Mouse (Mus musculus): Measurements from ENCODE around the gene Prkag2.

Prkag2 gene

GRCm38 (mm10) chr5:24999351-24999750 lies 101.1 kb downstream of the Prkag2 start:
- DNase-seq (ENCODE audit: low spot score in 2 of 2) = no peak

- peak; percentile 71 for DNase-seq (ENCODE audit: low spot score in 2 of 2)
Measured at GRCm38 (mm10) chr5:24995576-24996100, 104.8 kb downstream of the Prkag2 start.

DNA sequence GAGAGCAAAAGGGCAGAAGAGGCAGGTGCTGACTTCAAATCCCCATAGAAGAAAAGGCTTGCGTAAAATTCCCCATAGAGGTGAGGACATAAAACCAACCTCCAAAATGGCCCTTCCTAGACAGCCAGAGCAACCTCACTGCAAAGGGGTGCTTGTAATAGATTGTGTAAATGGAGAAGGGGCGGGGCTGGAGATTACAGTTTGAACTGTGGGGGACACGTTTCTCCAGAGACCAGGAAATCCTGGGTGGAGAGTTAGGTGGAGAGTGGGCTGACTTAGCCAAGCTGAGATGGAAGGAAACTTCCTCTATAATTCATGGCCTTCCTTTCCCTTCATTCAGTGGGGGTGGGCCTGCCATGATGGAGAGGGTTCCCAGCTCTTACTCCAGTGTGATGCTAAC lies 107.3 kb downstream of the Prkag2 start:
- DNase-seq (ENCODE audit: low spot score in 2 of 2) = no peak

- no peak for DNase-seq (ENCODE audit: low spot score in 2 of 2)
Measured at GRCm38 (mm10) chr5:24991575-24991974, 108.9 kb downstream of the Prkag2 start.

GRCm38 (mm10) chr5:24990460-24990859 lies 110.0 kb downstream of the Prkag2 start:
- DNase-seq (ENCODE audit: low spot score in 2 of 2) = no peak

DNA sequence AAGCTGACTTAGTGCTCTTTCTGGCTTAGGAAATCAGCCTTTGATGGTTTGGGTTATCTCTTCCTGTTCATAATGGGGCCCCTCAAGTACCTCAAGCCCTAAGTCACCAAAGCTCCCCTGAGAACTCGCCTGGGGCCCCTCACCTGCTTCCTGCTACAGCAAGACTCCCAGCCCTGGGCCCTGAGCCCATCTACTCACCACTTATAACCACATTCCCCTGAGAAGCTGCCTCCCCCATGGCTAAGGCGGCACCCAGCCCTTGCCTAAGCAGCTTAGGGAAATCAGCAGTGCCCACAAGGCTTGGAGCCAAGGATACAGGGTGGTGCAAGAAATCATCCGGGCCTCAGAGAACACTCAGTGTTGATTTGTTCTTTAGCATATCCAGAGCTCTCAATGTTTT lies 110.8 kb downstream of the Prkag2 start:
- DNase-seq (ENCODE audit: low spot score in 2 of 2) = no peak

DNA sequence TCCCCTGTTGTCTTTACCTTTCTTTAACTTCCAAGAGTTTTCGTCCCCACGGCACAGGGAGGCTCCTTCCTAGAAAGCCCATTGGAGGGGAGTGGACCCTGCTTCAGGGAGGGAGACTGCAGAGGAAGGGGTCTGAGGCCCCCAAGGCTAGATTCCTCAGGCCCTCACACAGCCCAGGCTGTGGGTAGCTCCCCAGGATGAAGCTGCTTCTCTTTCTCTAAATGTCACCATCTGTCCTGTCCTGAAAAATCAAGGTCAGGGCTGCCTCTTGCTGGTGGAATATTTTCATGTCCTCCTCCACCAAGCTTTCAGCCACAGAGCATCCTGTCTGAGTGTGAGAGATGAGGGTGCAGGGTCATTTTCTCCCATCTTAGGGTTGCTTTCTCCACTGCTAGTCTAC lies 113.5 kb downstream of the Prkag2 start:
- no peak for DNase-seq (ENCODE audit: low spot score in 2 of 2)

DNA sequence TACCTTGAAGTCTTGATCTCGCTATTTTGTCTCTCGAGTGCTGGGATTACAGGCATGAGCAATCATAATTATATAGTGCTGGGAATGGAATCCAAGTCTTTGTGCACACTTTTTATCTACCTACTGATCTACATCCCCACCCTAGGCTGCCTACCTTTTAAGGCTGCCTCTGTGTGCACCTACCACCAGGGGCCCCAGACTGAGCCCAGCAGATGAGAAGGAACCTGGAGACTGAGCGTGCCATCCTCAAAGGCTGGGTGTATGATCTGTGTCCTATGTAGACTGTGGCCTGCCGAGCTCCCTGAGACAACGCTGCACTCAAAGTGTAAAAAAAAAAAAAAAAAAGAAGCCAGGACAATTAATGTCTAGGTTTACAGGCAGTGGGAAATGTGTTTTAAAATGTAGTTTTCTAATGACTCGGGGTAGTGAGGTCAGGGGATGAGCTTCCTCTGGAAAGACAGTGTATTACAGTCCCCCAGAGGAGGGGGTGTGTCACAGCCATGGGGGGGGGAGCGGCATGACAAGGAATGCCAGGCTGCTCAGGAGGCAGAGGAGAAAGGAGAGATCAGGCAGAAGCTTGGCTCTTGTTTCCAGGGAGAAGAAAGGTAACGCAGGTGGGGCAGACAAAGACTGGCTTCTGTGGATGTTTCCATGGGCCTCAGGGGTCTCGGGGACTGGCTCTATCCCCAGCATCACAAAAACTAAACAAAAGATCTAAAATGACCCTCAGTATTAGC lies 114.1 kb downstream of the Prkag2 start:
- peak in 1 of 2 experiments; percentile 44 for DNase-seq (ENCODE audit: low spot score in 2 of 2)

GRCm38 (mm10) chr5:24985434-24986176 lies 114.8 kb downstream of the Prkag2 start:
- peak; percentile 74 to 79 for DNase-seq (ENCODE audit: low spot score in 2 of 2)

DNA sequence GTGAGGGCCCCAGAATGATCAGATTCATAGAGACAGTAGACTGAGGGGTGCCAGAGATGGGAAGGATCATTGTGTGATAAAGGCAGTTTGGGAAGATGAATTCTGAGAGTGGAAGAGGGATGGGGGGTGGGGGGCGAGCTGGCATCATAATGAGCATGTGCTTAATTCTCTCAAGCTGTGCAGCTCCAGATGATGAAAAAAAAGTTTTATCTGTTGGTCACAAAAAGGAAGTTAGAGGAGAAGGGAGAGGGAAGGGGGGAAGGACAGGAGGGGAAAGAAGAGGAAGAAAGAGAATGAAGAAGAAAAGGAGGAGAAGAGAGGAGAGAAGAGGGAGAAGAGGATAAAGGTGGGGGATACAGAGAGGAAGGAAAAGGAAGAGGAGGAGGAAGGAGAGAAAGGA lies 116.3 kb downstream of the Prkag2 start:
- no peak for DNase-seq (ENCODE audit: low spot score in 2 of 2)

DNA sequence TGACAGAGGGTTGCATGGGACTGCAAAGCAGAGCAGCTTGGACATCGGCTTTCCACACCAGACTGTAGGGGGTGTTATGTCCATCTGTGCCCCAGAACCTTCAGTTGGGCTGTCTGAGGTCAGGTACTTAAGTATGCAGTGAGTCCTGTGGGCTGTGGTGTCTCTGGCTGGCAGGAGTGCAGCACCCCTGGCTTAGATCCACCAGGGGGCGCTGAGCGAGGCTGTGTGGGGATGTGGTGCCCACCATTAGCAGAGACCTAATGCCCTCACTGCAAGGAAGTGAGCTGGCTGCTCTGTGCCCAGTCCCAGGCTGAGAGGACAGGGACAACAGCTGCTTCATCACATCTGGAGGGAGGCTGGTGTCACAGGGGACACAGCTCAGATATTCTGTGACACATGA lies 116.9 kb downstream of the Prkag2 start:
- DNase-seq (ENCODE audit: low spot score in 2 of 2) = no peak

GRCm38 (mm10) chr5:24982258-24982657 lies 118.2 kb downstream of the Prkag2 start:
- DNase-seq (ENCODE audit: low spot score in 2 of 2) = no peak

- DNase-seq (ENCODE audit: low spot score in 2 of 2) = no peak
Measured at GRCm38 (mm10) chr5:24981765-24982164, 118.7 kb downstream of the Prkag2 start.

- DNase-seq (ENCODE audit: low spot score in 2 of 2) = no peak
Measured at GRCm38 (mm10) chr5:24979968-24980345, 120.5 kb downstream of the Prkag2 start.

DNA sequence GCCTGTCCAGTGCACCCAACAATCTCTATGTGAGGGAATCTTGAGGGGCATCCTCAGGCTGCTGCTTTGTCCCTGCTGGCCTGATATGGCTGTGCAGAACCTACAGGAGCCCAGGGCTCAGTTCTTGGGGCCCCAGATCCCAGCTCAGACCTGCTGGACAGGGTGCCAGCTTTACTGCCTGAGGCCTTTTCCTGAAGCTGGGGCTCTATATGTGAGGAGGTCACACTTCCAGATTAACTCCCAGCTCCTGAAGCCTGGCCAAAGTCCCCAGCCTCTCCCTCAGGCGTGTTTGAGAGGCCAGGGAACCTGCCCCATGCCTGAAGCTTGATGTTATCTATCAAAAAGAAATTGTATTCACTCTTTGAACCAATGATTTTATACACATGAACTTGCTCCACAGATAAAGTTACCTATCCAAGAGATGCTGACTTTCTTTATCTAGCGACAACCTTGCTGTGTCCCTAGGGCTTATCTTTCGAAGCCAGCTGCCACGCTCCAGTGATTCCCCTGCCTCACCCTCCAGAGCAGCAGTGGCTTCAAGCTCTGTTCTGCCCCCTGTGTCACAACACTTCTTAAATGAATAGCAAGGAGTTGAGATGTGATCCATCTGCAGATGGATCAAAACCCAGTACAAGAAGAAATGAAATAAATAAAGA lies 121.0 kb downstream of the Prkag2 start:
- no peak for DNase-seq (ENCODE audit: low spot score in 2 of 2)

DNA sequence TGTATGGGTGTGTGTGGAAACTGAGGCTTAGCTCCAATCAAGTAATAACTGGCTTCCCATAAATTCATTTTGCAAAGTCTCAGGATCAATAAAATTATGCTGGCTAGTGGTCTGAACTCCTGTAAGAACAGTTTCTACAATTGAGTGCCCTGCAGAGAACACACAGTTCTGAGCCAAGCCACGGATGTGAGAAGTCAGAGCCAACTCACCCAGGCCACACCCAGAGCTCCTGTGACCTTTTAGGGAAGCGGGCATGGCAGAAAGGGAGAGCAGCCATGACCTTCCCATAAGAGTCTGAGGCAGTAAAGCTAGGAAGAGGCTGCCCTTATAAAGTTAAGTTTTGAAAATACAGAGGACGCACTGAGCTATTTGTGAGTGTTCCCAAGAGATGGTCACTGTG lies 123.5 kb downstream of the Prkag2 start:
- no peak for DNase-seq (ENCODE audit: low spot score in 2 of 2)

DNA sequence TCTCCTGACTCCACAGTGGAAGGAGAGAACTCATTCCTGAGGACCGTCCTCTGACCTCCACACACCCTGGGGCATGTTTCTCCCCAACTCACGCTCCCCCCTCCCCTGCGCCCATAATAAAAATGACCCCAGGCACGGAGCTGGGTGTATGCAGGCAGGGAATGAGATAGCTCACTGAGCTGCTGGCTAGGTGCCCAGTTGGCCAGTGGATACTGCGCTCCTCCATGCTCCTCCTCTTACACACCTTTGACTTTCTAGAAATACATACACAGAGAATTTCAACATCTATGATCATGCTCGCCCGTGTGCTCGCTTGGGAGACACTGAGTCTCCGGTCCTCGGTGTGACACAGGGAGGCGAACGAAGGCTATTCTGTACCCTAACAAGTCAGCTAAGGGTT lies 124.2 kb downstream of the Prkag2 start:
- no peak for DNase-seq (ENCODE audit: low spot score in 2 of 2)

GRCm38 (mm10) chr5:24975100-24975499 lies 125.3 kb downstream of the Prkag2 start:
- no peak for DNase-seq (ENCODE audit: low spot score in 2 of 2)

DNA sequence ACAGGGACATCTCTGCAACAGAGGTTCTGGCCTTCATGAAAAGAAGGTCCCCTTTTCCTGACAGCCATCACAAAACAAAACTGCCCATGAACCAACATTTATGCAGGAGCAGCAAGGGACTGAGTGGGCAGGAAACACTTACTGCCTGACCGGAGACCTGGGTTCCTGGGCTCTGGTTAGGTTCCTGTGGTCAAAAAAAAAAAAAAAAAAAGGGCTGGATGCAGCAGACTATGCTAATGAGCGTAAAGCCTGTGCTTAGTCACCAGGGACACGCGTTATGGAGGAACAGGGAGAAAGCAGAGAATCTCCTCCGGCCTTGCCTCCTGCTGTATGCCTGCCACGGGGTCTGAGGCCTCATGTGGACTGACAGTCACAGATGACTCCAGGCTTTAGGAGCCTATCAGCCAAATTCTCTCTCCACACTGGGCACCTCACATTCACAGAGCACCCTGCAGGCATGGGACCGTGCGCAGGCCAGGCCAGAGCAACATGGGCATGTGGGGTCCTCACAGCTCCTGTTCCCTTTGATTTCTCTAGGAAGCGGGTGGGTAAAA lies 126.7 kb downstream of the Prkag2 start:
- DNase-seq (ENCODE audit: low spot score in 2 of 2) = no peak

GRCm38 (mm10) chr5:24973228-24973627 lies 127.2 kb downstream of the Prkag2 start:
- DNase-seq (ENCODE audit: low spot score in 2 of 2) = no peak

DNA sequence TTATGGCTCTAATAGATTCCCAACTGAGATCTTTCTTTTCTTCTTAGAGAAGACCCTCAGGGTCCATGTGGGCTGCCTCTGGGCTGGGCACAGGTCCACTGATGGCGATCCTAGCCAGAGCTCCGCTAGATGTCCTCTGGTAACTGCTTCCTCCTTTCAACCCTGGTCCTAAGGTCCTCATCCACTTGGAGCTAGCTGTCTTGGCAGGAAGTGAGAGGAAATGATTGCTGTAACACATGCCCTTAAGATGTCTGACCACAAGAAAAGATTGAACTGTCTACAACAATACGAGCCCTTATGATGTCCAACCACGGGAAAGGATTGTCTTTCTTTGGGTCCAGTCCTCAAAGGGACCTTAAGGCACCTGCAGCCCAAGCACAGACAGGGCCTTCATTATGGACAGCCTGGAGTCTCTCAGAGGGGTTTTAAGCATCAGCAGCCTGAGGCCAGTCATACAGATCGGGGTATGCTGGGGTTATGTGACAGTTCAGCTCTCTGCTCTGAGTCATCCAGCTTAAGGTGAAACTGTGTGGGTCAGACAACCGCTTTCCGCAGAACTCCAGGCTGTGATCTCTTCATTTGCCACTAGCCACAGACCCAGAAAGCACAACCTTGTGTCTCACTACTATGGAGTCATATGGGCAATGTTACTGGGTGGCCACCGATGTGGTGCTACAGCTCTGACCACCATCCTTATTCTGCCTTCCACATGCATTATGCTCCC lies 129.7 kb downstream of the Prkag2 start:
- DNase-seq (ENCODE audit: low spot score in 2 of 2) = no peak
